Mouse (Mus musculus) stomach, embryonic 16.5 days (tissue): ENCODE data around the gene Vmn1r217. TPM values are rescaled to one million over a fixed set of nuclear protein-coding genes. Genes with fewer than 3 reads are reported as not detected.

Source experiments
- ATAC-seq: fragments of 200-750 bp; cut with Nextera tagmentation; 2 replicates; pipeline ENCODE4 v1.8.0; 2017; ENCODE audit warnings: moderate number of reproducible peaks, moderate TSS enrichment; ENCODE audit not compliant: insufficient read depth, low FRiP score
- H3K27ac ChIP-seq: fragments of 300-500 bp; sonication (generic); 2 replicates; pipeline ENCODE4 v1.5.1; 2014; ENCODE audit warnings: low read length
- H3K27me3 ChIP-seq: fragments of 300-500 bp; sonication (generic); 2 replicates; pipeline ENCODE4 v1.6.1; 2014; ENCODE audit warnings: low read length, control low read depth, mixed read lengths; ENCODE audit not compliant: control insufficient read depth, insufficient read depth
- H3K36me3 ChIP-seq: fragments of 300-500 bp; sonication (generic); 2 replicates; pipeline ENCODE4 v1.6.1; 2014; ENCODE audit warnings: low read length; ENCODE audit not compliant: control insufficient read depth, insufficient read depth
- H3K4me1 ChIP-seq: fragments of 300-500 bp; sonication (generic); 2 replicates; pipeline ENCODE4 v1.6.1; 2014; ENCODE audit warnings: low read length, control low read depth, mixed read lengths; ENCODE audit not compliant: control insufficient read depth, insufficient read depth
- H3K4me2 ChIP-seq: fragments of 300-500 bp; sonication (generic); 2 replicates; pipeline ENCODE4 v1.6.1; 2014; ENCODE audit warnings: low read depth, low read length, mixed read lengths
- H3K4me3 ChIP-seq: fragments of 300-500 bp; sonication (generic); replicated peaks from 2 replicates; pipeline ENCODE4 v1.5.1; 2014; ENCODE audit warnings: mild to moderate bottlenecking, low read length
- H3K9ac ChIP-seq: fragments of 300-500 bp; sonication (generic); 2 replicates; pipeline ENCODE4 v1.6.1; 2014; ENCODE audit warnings: low read length
- H3K9me3 ChIP-seq: fragments of 300-500 bp; sonication (generic); replicated peaks from 2 replicates; pipeline ENCODE4 v1.6.1; 2016; ENCODE audit warnings: low read length, control low read depth; ENCODE audit not compliant: control insufficient read depth
- WGBS: fragments of 180-500 bp; shearing (Covaris S2); extraction: QIAGEN DNeasy Blood & Tissue Kit; methylation state at CpG from one replicate; pipeline ENCODE4 v1.1.7; 2014; 5-methylcytosine and 5-hydroxymethylcytosine counted together
- polyA plus RNA-seq: library from polyadenylated mRNA; unstranded; fragments of >200 nt; fragmentation: Nextera tagmentation; extraction: Ambion mirVana; gene quantifications from 2 replicates; pipeline ENCODE4 v1.2.1, GENCODE M21; 2015

Gene Vmn1r217
- polyA plus RNA-seq, 1 experiment from 2014 or later = not detected

- Histone ChIP-seq H3K4me1 (no peaks in the 10 kb centered on the region), H3K4me3 (no peak within 1 kb of the TSS), H3K9ac (no peak within 1 kb of the TSS), H3K4me2 (no peak within 1 kb of the TSS), H3K27ac (no peak within 1 kb of the TSS), H3K36me3 (no peaks in the 10 kb centered on the region), H3K9me3 (no peaks in the 10 kb centered on the region), H3K27me3 (no peaks in the 10 kb centered on the region)
- ATAC-seq = no peak
- whole genome bisulfite sequencing = 63% methylated on average over 1 of the region's 1 CpGs
Measured at GRCm38 (mm10) chr13:23067725-23068124, 50.3 kb downstream of the Vmn1r217 start, which contains the start of gene Vmn1r215. Vmn1r215 (plus strand) TSS chr13:23068025.

DNA sequence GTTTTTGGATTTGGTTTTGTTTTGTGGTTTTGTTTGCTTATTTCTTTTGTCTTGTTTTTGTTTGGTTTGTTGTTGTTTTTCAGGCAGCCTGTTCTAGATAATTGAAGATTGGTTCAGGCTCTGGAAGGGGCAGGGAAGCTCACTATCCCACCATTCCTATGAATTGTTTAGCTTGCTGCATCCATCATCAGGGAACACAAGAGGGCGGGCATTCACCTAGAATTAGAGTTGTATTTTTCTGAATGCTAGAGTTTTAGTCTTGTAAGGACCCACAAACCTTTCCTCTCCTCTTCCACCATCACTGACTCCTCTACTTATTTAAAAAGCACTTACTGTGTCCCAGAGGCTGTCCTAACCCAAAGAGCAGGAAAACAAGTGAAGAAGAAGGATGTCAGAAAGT is 60.2 kb downstream of the Vmn1r217 start:
- ATAC-seq = no peak
- 44% methylated on average over 1 of the region's 1 CpGs for WGBS

More for the DNA sequence above, 60.2 kb downstream of the Vmn1r217 start:
- Histone ChIP-seq H3K27ac (no peak overlapping the region), H3K4me1 (no peaks in the 10 kb centered on the region), H3K27me3 (no peaks in the 10 kb centered on the region), H3K36me3 (no peaks in the 10 kb centered on the region), H3K9ac (no peak overlapping the region), H3K9me3 (no peaks in the 10 kb centered on the region), H3K4me3 (no peak overlapping the region), H3K4me2 (no peak overlapping the region)

Other genes starting within 250 kb of the Vmn1r217 start
- gene Vmn1r212, start 234.0 kb downstream of the Vmn1r217 start, polyA plus RNA-seq = not detected in 2 replicates
- not detected in 2 replicates for gene Vmn1r213, start 110.6 kb downstream of the Vmn1r217 start, polyA plus RNA-seq
- gene Vmn1r214, start 87.8 kb downstream of the Vmn1r217 start, polyA plus RNA-seq = not detected in 2 replicates
- not detected in 2 replicates for gene Vmn1r215, start 50.2 kb downstream of the Vmn1r217 start, polyA plus RNA-seq
- not detected in 2 replicates for gene Vmn1r218, start 14.9 kb upstream of the Vmn1r217 start, polyA plus RNA-seq
- not detected in 2 replicates for gene Vmn1r219, start 41.1 kb upstream of the Vmn1r217 start, polyA plus RNA-seq
- not detected in 2 replicates for gene Vmn1r220, start 69.7 kb upstream of the Vmn1r217 start, polyA plus RNA-seq
- gene Vmn1r221, start 95.9 kb upstream of the Vmn1r217 start, polyA plus RNA-seq = not detected in 2 replicates
- gene Vmn1r222, start 117.7 kb upstream of the Vmn1r217 start, polyA plus RNA-seq = not detected in 2 replicates
- gene Vmn1r223, start 128.9 kb upstream of the Vmn1r217 start, polyA plus RNA-seq = not detected in 2 replicates